Mouse (Mus musculus) testis, postnatal 14 days (tissue): ENCODE measurements around the gene Trpv6.
A peak's percentile ranks its signal among the peaks of the same experiment; 100 is the strongest.

Experiments used
- DNase-seq: peaks from one replicate; pipeline ENCODE4 v3.0.0; 2021; ENCODE audit warnings: low spot score

Gene Trpv6

GRCm38 (mm10) chr6:41621241-41621990, 14.8 kb downstream of the Trpv6 start:
- DNase-seq: no peak

GRCm38 (mm10) chr6:41620173-41620798, 15.9 kb downstream of the Trpv6 start:
- DNase-seq: no peak

GRCm38 (mm10) chr6:41607637-41608036, 28.6 kb downstream of the Trpv6 start:
- DNase-seq: no peak

GRCm38 (mm10) chr6:41606214-41606613, 30.0 kb downstream of the Trpv6 start:
- peak; percentile 24 for DNase-seq

- no peak for DNase-seq
These were observed 30.5 kb downstream of the Trpv6 start for GRCm38 (mm10) chr6:41605794-41606104.

GRCm38 (mm10) chr6:41605061-41605793, 31.0 kb downstream of the Trpv6 start, which contains the start of gene Ephb6:
Gene Ephb6, plus strand, starts transcription at chr6:41605482.
- DNase-seq: peak; percentile 76

GRCm38 (mm10) chr6:41604401-41605050, 31.7 kb downstream of the Trpv6 start:
- DNase-seq: peak; percentile 26

GRCm38 (mm10) chr6:41582189-41582588, 54.0 kb downstream of the Trpv6 start:
- DNase-seq: no peak

- no peak for DNase-seq
These were observed 54.9 kb downstream of the Trpv6 start for GRCm38 (mm10) chr6:41581295-41581694.

GRCm38 (mm10) chr6:41577297-41577696, 58.9 kb downstream of the Trpv6 start:
- DNase-seq: no peak

- no peak for DNase-seq
These were observed 59.6 kb downstream of the Trpv6 start for GRCm38 (mm10) chr6:41576526-41577097.
